Mouse (Mus musculus) right cerebral cortex, postnatal 14 days (tissue): ENCODE data around the gene Kcnk13.

Experiments
- DNase-seq: peaks from one replicate; pipeline ENCODE4 v3.0.0; 2022

The Kcnk13 gene

GRCm38 (mm10) chr12:99964301-99965202 is at the start of gene Kcnk13:
Kcnk13 (plus strand) TSS chr12:99964499.
- DNase-seq = peak; percentile 68

GRCm38 (mm10) chr12:99917800-99918427 is 46.4 kb upstream of the Kcnk13 start:
- DNase-seq = no peak

GRCm38 (mm10) chr12:99919636-99920035 is 44.7 kb upstream of the Kcnk13 start:
- DNase-seq = no peak

GRCm38 (mm10) chr12:99921045-99921444 is 43.3 kb upstream of the Kcnk13 start:
- no peak for DNase-seq

- no peak for DNase-seq
These were observed 41.1 kb upstream of the Kcnk13 start for GRCm38 (mm10) chr12:99923131-99923606.

- no peak for DNase-seq
These were observed 40.6 kb upstream of the Kcnk13 start for GRCm38 (mm10) chr12:99923703-99924102.

- DNase-seq = no peak
These were observed 36.0 kb upstream of the Kcnk13 start for GRCm38 (mm10) chr12:99928311-99928710.

GRCm38 (mm10) chr12:99929160-99929559 is 35.1 kb upstream of the Kcnk13 start:
- no peak for DNase-seq

GRCm38 (mm10) chr12:99932245-99932644 is 32.1 kb upstream of the Kcnk13 start:
- no peak for DNase-seq

- no peak for DNase-seq
These were observed 30.7 kb upstream of the Kcnk13 start for GRCm38 (mm10) chr12:99933630-99934029.

- no peak for DNase-seq
These were observed 28.9 kb upstream of the Kcnk13 start for GRCm38 (mm10) chr12:99935403-99935802.

GRCm38 (mm10) chr12:99938476-99938875 is 25.8 kb upstream of the Kcnk13 start:
- DNase-seq = no peak

GRCm38 (mm10) chr12:99939179-99939578 is 25.1 kb upstream of the Kcnk13 start:
- no peak for DNase-seq

GRCm38 (mm10) chr12:99940704-99941103 is 23.6 kb upstream of the Kcnk13 start:
- no peak for DNase-seq

GRCm38 (mm10) chr12:99942441-99942840 is 21.9 kb upstream of the Kcnk13 start:
- DNase-seq = no peak

- DNase-seq = peak; percentile 75
These were observed 11.4 kb upstream of the Kcnk13 start for GRCm38 (mm10) chr12:99952928-99953327.

GRCm38 (mm10) chr12:99956411-99956810 is 7.9 kb upstream of the Kcnk13 start:
- DNase-seq = no peak

GRCm38 (mm10) chr12:99958068-99959060 is 5.9 kb upstream of the Kcnk13 start:
- DNase-seq = no peak

GRCm38 (mm10) chr12:99959291-99959690 is 5.0 kb upstream of the Kcnk13 start:
- no peak for DNase-seq

GRCm38 (mm10) chr12:99959930-99960329 is 4.4 kb upstream of the Kcnk13 start:
- no peak for DNase-seq

GRCm38 (mm10) chr12:99960675-99961074 is 3.6 kb upstream of the Kcnk13 start:
- no peak for DNase-seq

GRCm38 (mm10) chr12:99965203-99966115 is 1.2 kb downstream of the Kcnk13 start:
- peak; percentile 27 for DNase-seq
